Mouse (Mus musculus) forelimb bud, embryonic 11.5 days (tissue): ENCODE results near the gene Gm826.

Experiments
- DNase-seq: peaks from one replicate; pipeline ENCODE4 v3.0.0-alpha.2; 2012; ENCODE audit warnings: low read depth, low spot score

Gm826 gene

GRCm38 (mm10) chr2:160288538-160289151, 45.3 kb downstream of the Gm826 start:
- DNase-seq: no peak

- no peak for DNase-seq
Observed at GRCm38 (mm10) chr2:160275959-160276657, 57.9 kb downstream of the Gm826 start.

GRCm38 (mm10) chr2:160267828-160268453, 66.0 kb downstream of the Gm826 start:
- no peak for DNase-seq

GRCm38 (mm10) chr2:160263861-160264260, 70.1 kb downstream of the Gm826 start:
- DNase-seq: no peak

- DNase-seq: no peak
Observed at GRCm38 (mm10) chr2:160261538-160261937, 72.4 kb downstream of the Gm826 start.
